Mouse (Mus musculus) hindbrain, embryonic 11.5 days (tissue): ENCODE measurements around the gene Pten. TPM values are rescaled to one million over a fixed set of nuclear protein-coding genes. Genes with fewer than 3 reads are reported as not detected.
"Not testable (repeated sequence)": the region's sequence is repeated elsewhere in the genome, so short reads cannot be mapped to it uniquely, and the experiment has no call there.

Experiments
- ATAC-seq: fragments of 200-750 bp; cut with Nextera tagmentation; 2 replicates; pipeline ENCODE4 v1.8.0; 2017; ENCODE audit warnings: mild to moderate bottlenecking, moderate TSS enrichment, moderate library complexity; ENCODE audit not compliant: low FRiP score
- DNase-seq: peaks from one replicate; pipeline ENCODE4 v3.0.0-alpha.2; 2015; ENCODE audit warnings: low spot score
- H3K27ac ChIP-seq: fragments of 300-500 bp; sonication (generic); 2 replicates; pipeline ENCODE4 v1.5.1; 2014; ENCODE audit warnings: mild to moderate bottlenecking, low read depth, low read length
- H3K27me3 ChIP-seq: fragments of 300-500 bp; sonication (generic); 2 replicates; pipeline ENCODE4 v1.6.1; 2014; ENCODE audit warnings: mild to moderate bottlenecking, low read length, moderate library complexity, mixed read lengths; ENCODE audit not compliant: control insufficient read depth, insufficient read depth
- H3K36me3 ChIP-seq: fragments of 300-500 bp; sonication (generic); 2 replicates; pipeline ENCODE4 v1.6.1; 2014; ENCODE audit warnings: mild to moderate bottlenecking, low read length, moderate library complexity, mixed read lengths; ENCODE audit not compliant: control insufficient read depth, insufficient read depth
- H3K4me1 ChIP-seq: fragments of 300-500 bp; sonication (generic); replicated peaks from 2 replicates; pipeline ENCODE4 v1.6.1; 2014; ENCODE audit warnings: low read length, mixed read lengths; ENCODE audit not compliant: control insufficient read depth, insufficient read depth
- H3K4me2 ChIP-seq: fragments of 300-500 bp; sonication (generic); replicated peaks from 2 replicates; pipeline ENCODE4 v1.6.1; 2014; ENCODE audit warnings: mild to moderate bottlenecking, low read depth, low read length
- H3K4me3 ChIP-seq: fragments of 300-500 bp; sonication (generic); 2 replicates; pipeline ENCODE4 v1.5.1; 2014; ENCODE audit warnings: low read depth, low read length
- H3K9ac ChIP-seq: fragments of 300-500 bp; sonication (generic); 2 replicates; pipeline ENCODE4 v1.6.1; 2014; ENCODE audit warnings: low read depth, low read length
- H3K9me3 ChIP-seq: fragments of 300-500 bp; sonication (generic); 2 replicates; pipeline ENCODE4 v1.6.1; 2016; ENCODE audit warnings: low read length; ENCODE audit not compliant: control insufficient read depth
- WGBS: fragments of 180-500 bp; shearing (Covaris S2); extraction: QIAGEN DNeasy Blood & Tissue Kit; methylation state at CpG from one replicate; pipeline ENCODE4 v1.1.7; 2014; 5-methylcytosine and 5-hydroxymethylcytosine counted together
- polyA plus RNA-seq: library from polyadenylated mRNA; unstranded; fragments of >200 nt; fragmentation: Nextera tagmentation; extraction: Ambion mirVana; gene quantifications from 2 replicates; pipeline ENCODE4 v1.2.1, GENCODE M21; 2014

Gene Pten
- polyA plus RNA-seq, 1 experiment from 2014 or later = 14.2 TPM

DNA sequence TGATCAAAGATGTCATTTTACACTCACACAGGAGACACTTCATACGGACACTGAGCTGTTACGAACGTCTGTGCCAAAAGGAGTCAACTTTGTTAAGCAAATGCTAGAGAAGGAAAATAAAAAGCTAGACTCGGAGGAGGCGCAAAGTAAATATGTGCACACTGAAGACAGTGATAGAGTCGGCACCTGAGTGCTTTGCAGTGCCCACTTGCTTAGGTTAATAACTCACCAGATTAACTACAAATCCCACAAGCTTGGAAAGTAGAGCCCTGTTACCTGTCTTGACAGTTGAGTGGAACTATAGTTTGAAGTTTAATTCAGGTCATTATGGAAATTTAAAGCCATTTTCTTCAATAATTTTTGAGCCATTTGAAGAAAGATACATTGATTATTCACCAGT lies 51.4 kb downstream of the Pten start:
- 92% methylated on average over 6 of the region's 6 CpGs for WGBS
- Histone ChIP-seq H3K4me2 (no peak overlapping the region), H3K4me1 (no peaks in the 10 kb centered on the region), H3K36me3 (no peaks in the 10 kb centered on the region), H3K4me3 (no peak overlapping the region), H3K9me3 (no peaks in the 10 kb centered on the region), H3K27me3 (no peaks in the 10 kb centered on the region), H3K9ac (no peak overlapping the region), H3K27ac (no peak overlapping the region)
- ATAC-seq (no peak), DNase-seq (no peak)

DNA sequence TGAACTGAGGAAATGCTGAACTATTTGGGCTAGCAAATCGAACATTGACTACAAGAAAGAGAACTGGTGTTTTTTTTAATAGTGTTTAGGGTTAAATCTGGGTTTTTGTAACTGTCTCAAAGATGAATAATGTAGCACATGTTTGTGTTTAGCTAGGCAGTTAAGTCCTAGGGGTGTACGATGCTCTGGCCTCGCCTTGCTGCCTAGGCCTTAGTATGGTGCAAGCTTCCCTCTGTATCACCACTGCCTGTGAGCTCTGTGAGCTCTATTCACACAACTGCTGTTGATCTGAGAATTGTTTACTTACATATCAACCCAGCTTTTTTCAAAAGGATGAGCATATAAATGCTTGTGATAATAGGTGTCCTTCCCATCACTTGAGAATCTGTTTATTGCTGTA lies 51.8 kb downstream of the Pten start:
- 94% methylated on average over 3 of the region's 3 CpGs for WGBS
- ATAC-seq = no peak

GRCm38 (mm10) chr19:32818759-32819158 lies 61.5 kb downstream of the Pten start:
- H3K27ac ChIP-seq = no peak overlapping the region
- 71% methylated on average over 4 of the region's 4 CpGs for WGBS
- DNase-seq (no peak), ATAC-seq (0 out of 2 replicates have a peak, but pooled peaks have one; percentile 38)
- no peaks in the 10 kb centered on the region for H3K4me1 ChIP-seq
- H3K9me3 ChIP-seq = no peaks in the 10 kb centered on the region
- H3K4me3 ChIP-seq = no peak overlapping the region
- no peak overlapping the region for H3K9ac ChIP-seq
- no peaks in the 10 kb centered on the region for H3K36me3 ChIP-seq
- no peak overlapping the region for H3K4me2 ChIP-seq
- no peaks in the 10 kb centered on the region for H3K27me3 ChIP-seq

More for the DNA sequence above, 51.8 kb downstream of the Pten start:
- no peaks in the 10 kb centered on the region for H3K36me3 ChIP-seq
- no peak overlapping the region for H3K27ac ChIP-seq
- no peaks in the 10 kb centered on the region for H3K27me3 ChIP-seq
- no peak overlapping the region for H3K9ac ChIP-seq
- H3K9me3 ChIP-seq = no peaks in the 10 kb centered on the region
- no peak overlapping the region for H3K4me2 ChIP-seq
- no peak overlapping the region for H3K4me3 ChIP-seq
- H3K4me1 ChIP-seq = no peaks in the 10 kb centered on the region
- no peak for DNase-seq

GRCm38 (mm10) chr19:32822959-32823358 lies 65.7 kb downstream of the Pten start:
- ATAC-seq, H3K9me3 ChIP-seq, DNase-seq, H3K4me3 ChIP-seq, H3K9ac ChIP-seq, H3K27ac ChIP-seq, H3K36me3 ChIP-seq, H3K4me1 ChIP-seq, H3K27me3 ChIP-seq, H3K4me2 ChIP-seq: not testable (repeated sequence)
- WGBS = no CpG with 5 or more reads among the region's 7 CpGs

DNA sequence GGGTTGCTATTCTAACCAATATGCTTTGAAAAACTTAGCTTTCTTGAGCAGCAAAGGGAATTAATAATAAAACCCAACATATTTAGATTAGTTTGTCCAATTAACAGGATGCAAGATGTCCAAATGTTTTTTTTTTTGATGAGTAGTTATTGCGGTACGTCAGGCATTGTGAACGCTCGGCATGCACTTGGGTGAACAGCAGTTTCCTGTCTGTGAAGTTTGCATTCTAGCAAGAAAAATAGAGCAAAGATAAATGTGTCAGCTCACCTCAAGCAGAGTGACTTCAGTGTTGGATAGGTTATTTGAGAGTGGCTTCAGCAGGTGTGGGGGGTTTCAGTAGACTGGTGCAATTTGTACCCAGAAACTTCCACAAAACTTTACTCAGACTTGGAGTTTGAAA lies 69.3 kb downstream of the Pten start:
- Histone ChIP-seq H3K9me3 (no peaks in the 10 kb centered on the region), H3K4me1 (no peaks in the 10 kb centered on the region), H3K4me2 (no peak overlapping the region), H3K27me3 (no peaks in the 10 kb centered on the region), H3K36me3 (no peaks in the 10 kb centered on the region), H3K4me3 (no peak overlapping the region), H3K27ac (no peak overlapping the region), H3K9ac (no peak overlapping the region)
- DNase-seq = no peak
- no peak for ATAC-seq
- WGBS = 86% methylated on average over 4 of the region's 4 CpGs

GRCm38 (mm10) chr19:32829871-32830270 lies 72.6 kb downstream of the Pten start:
- WGBS = 95% methylated on average over 2 of the region's 2 CpGs
- ATAC-seq (no peak), DNase-seq (no peak)
- Histone ChIP-seq H3K9me3 (no peaks in the 10 kb centered on the region), H3K27ac (no peak overlapping the region), H3K4me3 (no peak overlapping the region), H3K36me3 (no peaks in the 10 kb centered on the region), H3K4me1 (no peaks in the 10 kb centered on the region), H3K4me2 (no peak overlapping the region), H3K27me3 (no peaks in the 10 kb centered on the region), H3K9ac (no peak overlapping the region)

GRCm38 (mm10) chr19:32831286-32831685 lies 74.0 kb downstream of the Pten start:
- WGBS = 96% methylated on average over 4 of the region's 4 CpGs
- Histone ChIP-seq H3K4me3 (no peak overlapping the region), H3K4me1 (no peaks in the 10 kb centered on the region), H3K27me3 (no peaks in the 10 kb centered on the region), H3K36me3 (no peaks in the 10 kb centered on the region), H3K9me3 (no peaks in the 10 kb centered on the region), H3K4me2 (no peak overlapping the region), H3K9ac (no peak overlapping the region), H3K27ac (no peak overlapping the region)
- DNase-seq = no peak
- ATAC-seq = no peak

DNA sequence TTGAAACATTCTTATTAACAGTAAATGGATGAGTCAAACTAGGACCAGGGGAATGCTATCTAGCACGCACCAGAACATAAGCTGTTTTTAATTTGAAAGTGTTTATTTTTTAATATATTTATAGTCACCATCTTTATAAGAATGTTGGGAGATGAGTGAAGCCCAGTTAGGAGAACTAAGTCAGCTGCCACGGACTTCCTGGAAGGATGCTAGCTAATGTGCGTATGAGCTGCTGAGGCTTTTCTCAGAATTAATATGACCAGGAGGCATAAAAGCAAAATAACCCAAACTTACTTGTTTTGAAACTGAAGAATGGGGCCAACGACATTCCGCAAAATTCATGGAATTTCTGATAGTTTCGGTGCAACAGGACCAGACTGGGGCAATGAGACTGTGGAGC lies 83.2 kb downstream of the Pten start:
- no peaks in the 10 kb centered on the region for H3K4me1 ChIP-seq
- 94% methylated on average over 6 of the region's 6 CpGs for WGBS

GRCm38 (mm10) chr19:32844486-32844885 lies 87.2 kb downstream of the Pten start:
- Histone ChIP-seq H3K9me3 (no peaks in the 10 kb centered on the region), H3K27me3 (no peaks in the 10 kb centered on the region), H3K4me1 (no peaks in the 10 kb centered on the region), H3K4me3 (no peak overlapping the region), H3K9ac (no peak overlapping the region), H3K4me2 (no peak overlapping the region), H3K36me3 (no peaks in the 10 kb centered on the region), H3K27ac (no peak overlapping the region)
- DNase-seq (no peak), ATAC-seq (no peak)
- 89% methylated on average over 5 of the region's 5 CpGs for WGBS

More for the DNA sequence above, 83.2 kb downstream of the Pten start:
- no peaks in the 10 kb centered on the region for H3K27me3 ChIP-seq
- no peak overlapping the region for H3K9ac ChIP-seq
- ATAC-seq (no peak), DNase-seq (no peak)
- no peaks in the 10 kb centered on the region for H3K9me3 ChIP-seq
- no peaks in the 10 kb centered on the region for H3K36me3 ChIP-seq
- H3K4me2 ChIP-seq = no peak overlapping the region
- H3K4me3 ChIP-seq = no peak overlapping the region
- no peak overlapping the region for H3K27ac ChIP-seq
